Mouse (Mus musculus) brain, embryonic 14.5 days (tissue): ENCODE measurements around the gene Dmkn.

Experiments used
- CTCF ChIP-seq: fragments of 200-500 bp; IDR thresholded peaks from 2 replicates; pipeline ENCODE4 v1.5.1; 2012; ENCODE audit warnings: inconsistent platforms, mild to moderate bottlenecking, moderate library complexity, borderline replicate concordance; ENCODE audit not compliant: insufficient read depth, insufficient read length; ENCODE audit errors: extremely low read depth
- POLR2A ChIP-seq: fragments of 200-500 bp; IDR thresholded peaks from 2 replicates; pipeline ENCODE4 v1.6.1; 2012; ENCODE audit warnings: mild to moderate bottlenecking, inconsistent platforms, borderline replicate concordance; ENCODE audit not compliant: poor library complexity, insufficient read depth, insufficient read length, severe bottlenecking; ENCODE audit errors: extremely low read depth

GRCm38 (mm10) chr7:30721286-30721685 lies 42.3 kb upstream of the Dmkn start:
- TF ChIP-seq POLR2A (no peak), CTCF (no peak)
